Mouse (Mus musculus) bone marrow, adult 2 months (tissue): ENCODE measurements around the gene Myl10. TPM values are rescaled to one million over a fixed set of nuclear protein-coding genes. Genes with fewer than 3 reads are reported as not detected.

Source experiments
- H3K27ac ChIP-seq: fragments of 200-500 bp; 2 replicates; pipeline ENCODE4 v1.5.1; 2012; ENCODE audit warnings: low read depth, mild to moderate bottlenecking, control low read depth, inconsistent platforms, low read length; ENCODE audit not compliant: control insufficient read depth, poor library complexity, insufficient read depth
- H3K4me1 ChIP-seq: fragments of 200-500 bp; 2 replicates; pipeline ENCODE4 v1.6.1; 2011; ENCODE audit warnings: low read length; ENCODE audit not compliant: control insufficient read depth, insufficient read depth
- H3K4me3 ChIP-seq: fragments of 200-500 bp; replicated peaks from 2 replicates; pipeline ENCODE3; 2011; ENCODE audit warnings: mild to moderate bottlenecking, low read depth, low read length, control low read depth; ENCODE audit not compliant: control insufficient read depth
- CTCF ChIP-seq: fragments of 200-500 bp; IDR thresholded peaks from 2 replicates; pipeline ENCODE4 v1.5.1; 2011; ENCODE audit warnings: low read length, control low read depth; ENCODE audit not compliant: control insufficient read depth, insufficient read depth
- POLR2A ChIP-seq: fragments of 200-500 bp; IDR thresholded peaks from 2 replicates; pipeline ENCODE4 v1.6.1; 2011; ENCODE audit warnings: low read depth, mild to moderate bottlenecking, control low read depth, low read length, borderline replicate concordance; ENCODE audit not compliant: control insufficient read depth
- WGBS: fragments of 180-500 bp; shearing (Covaris S2); methylation state at CpG from one replicate; pipeline ENCODE4 v1.1.7; 2018; 5-methylcytosine and 5-hydroxymethylcytosine counted together
- polyA plus RNA-seq: library from polyadenylated mRNA; stranded (reverse); fragments of >200 nt; gene quantifications from 2 replicates; pipeline ENCODE4 v1.2.4, GENCODE M21; 2011; ENCODE audit warnings: low replicate concordance; ENCODE audit not compliant: missing spikeins, insufficient read depth, insufficient read length

The Myl10 gene
- polyA plus RNA-seq, 1 experiment: not detected

DNA sequence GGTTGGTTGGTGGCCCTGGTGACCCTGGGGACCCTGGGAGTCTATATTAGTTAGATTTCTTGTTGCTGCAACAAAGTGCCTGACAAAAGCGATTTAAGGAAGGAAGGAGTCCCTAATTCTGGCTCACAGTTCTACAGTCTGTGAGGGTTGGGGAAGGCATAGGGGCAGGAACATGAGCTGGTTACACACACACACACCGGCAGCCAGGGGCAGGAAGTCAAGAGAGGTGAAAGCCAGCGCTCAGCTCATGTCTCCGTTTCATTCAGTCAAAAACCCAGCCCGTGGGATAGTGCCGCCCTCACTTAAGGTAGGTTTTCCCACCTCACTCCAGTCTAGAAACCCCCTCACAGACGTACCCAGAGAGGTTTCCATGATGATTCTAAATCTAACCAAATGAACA, 472 bp downstream of the Myl10 start:
- no peaks in the 10 kb centered on the region; the same call in 1 of the 2 replicates for H3K4me1 ChIP-seq
- H3K27ac ChIP-seq: no peak overlapping the region
- TF ChIP-seq POLR2A (no peak), CTCF (no peak)
- no peak overlapping the region for H3K4me3 ChIP-seq
- whole genome bisulfite sequencing: 12% methylated on average over 7 of the region's 7 CpGs

DNA sequence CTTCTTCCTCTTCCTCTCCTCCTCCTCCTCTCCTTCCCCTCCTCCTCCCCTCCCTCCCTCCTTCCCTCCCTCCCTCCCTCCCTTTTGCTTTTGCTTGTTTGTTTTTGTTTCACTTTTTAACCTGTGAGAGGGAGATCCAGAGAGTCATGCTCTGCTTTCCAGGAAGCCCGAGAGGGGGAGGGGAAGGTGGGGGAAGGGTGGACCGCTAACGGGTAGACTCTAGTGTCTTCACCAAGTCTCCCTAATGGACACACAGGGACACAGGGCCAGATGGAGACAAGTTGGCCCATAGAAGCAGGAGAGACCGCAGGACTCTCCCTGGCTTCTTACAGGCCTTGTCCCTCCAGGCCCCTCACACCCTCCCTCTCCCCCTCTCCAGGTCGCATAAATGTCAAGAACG, 2.0 kb downstream of the Myl10 start:
- no peak overlapping the region for H3K27ac ChIP-seq
- no peaks in the 10 kb centered on the region; the same call in 1 of the 2 replicates for H3K4me1 ChIP-seq
- WGBS: 43% methylated on average over 6 of the region's 6 CpGs
- H3K4me3 ChIP-seq: no peak overlapping the region
- no peak for TF ChIP-seq CTCF
- no peak for TF ChIP-seq POLR2A

- Histone ChIP-seq H3K4me3 (no peak overlapping the region), H3K27ac (no peak overlapping the region), H3K4me1 (no peaks in the 10 kb centered on the region)
- no peak for TF ChIP-seq POLR2A
- no peak for TF ChIP-seq CTCF
- 71% methylated on average over 5 of the region's 5 CpGs for WGBS
Measured at GRCm38 (mm10) chr5:136696516-136696915, 3.6 kb downstream of the Myl10 start.

DNA sequence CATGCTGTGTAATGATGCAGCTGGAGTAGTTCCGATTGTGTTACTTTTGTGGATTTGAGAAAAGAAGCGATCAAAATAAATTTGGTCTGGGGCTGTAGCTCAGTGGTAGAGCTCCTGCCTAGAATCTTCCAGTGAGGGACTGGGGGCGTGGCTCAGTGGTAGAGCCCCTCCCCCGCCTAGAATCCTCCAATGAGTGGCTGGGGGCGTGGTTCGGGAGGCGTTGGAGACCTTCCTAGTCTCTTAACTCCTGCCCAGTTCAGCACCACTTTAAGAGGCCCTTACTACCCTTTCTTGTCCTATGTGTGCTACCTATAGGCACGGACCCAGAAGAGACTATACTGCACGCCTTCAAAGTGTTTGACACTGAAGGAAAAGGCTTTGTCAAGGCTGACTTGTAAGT, 4.7 kb downstream of the Myl10 start:
- Histone ChIP-seq H3K27ac (no peak overlapping the region), H3K4me1 (peaks cover 2% of the 10 kb centered on the region; the same call in 1 of the 2 replicates), H3K4me3 (no peak overlapping the region)
- TF ChIP-seq CTCF (no peak), POLR2A (no peak)
- WGBS: 75% methylated on average over 9 of the region's 9 CpGs

DNA sequence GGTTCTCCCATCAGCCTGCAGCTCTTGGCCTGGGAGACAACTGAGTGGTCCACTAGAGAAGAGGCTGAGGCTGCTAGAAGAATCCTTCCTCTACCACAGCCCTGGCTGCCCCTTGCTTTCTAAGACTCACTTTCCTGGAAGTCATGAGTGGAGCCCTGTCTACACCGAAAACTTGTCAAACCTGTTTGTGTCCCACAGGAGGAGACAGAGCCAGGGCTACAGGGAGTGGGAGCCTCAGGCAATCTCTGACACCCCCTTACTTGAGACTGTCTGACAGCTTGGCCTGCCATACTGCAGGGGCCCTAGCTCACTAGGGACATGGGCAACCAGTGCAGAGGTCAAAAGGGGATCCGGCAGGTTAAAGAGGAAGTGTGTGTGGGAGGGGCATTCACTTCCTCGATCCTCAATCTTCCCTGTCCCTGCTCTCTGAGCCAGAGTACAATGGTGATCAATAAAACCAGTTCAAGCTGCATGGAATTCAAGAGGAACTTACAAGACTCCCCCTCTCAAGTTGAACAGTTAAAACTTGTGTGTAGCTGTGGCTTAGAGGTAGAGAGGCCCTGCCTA, 9.3 kb downstream of the Myl10 start:
- H3K4me3 ChIP-seq: no peak overlapping the region
- TF ChIP-seq CTCF (no peak), POLR2A (no peak)
- no peak overlapping the region for H3K27ac ChIP-seq
- WGBS: 28% methylated on average over 3 of the region's 3 CpGs
- H3K4me1 ChIP-seq: peaks cover 2% of the 10 kb centered on the region; the same call in 1 of the 2 replicates

DNA sequence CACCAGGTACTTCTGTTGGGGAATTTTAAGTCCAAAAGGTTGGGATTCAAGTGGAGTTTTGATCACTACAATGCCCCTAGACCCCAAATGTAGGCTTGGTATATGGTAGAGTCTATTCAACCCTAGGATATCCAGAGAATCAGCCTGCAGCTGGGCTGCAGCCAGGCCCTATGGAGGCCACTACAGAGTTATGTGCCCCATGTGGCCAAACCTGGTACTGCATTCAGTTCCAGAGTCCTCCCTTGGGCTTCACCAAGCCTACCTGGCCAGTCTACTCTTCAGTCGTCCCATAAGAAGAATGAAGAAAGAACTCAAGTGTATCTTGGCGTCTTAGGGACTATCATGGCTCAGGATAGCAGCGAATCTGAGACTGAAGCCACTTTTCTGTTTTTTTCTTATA, 10.8 kb downstream of the Myl10 start:
- 39% methylated on average over 3 of the region's 3 CpGs for WGBS

DNA sequence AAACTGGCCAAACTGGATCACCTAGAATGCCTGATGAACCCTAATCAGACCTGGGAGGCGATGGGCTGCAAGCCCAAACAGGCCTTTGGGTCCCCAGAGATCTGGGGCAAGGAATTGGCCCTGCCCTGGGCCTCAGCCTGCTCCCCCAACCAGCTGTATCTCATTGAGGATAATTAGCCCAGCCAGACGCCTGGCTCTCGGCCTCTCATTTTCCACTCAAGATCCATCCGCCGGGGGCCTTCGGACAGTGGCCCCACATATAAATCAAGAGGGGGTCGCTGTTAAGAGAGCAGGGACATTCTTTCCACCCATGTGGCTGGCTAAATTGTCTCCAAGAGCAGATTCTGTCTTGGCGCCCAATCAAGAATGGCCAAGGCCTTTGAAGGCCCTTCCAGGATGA, 11.2 kb downstream of the Myl10 start:
- 87% methylated on average over 8 of the region's 8 CpGs for WGBS
- H3K27ac ChIP-seq: no peak overlapping the region
- no peak overlapping the region for H3K4me3 ChIP-seq
- TF ChIP-seq CTCF (no peak), POLR2A (no peak)
- peaks cover 2% of the 10 kb centered on the region; the same call in 1 of the 2 replicates for H3K4me1 ChIP-seq

More for the DNA sequence above, 10.8 kb downstream of the Myl10 start:
- TF ChIP-seq CTCF (peak; percentile 71), POLR2A (no peak)
- H3K27ac ChIP-seq: no peak overlapping the region
- no peak overlapping the region for H3K4me3 ChIP-seq
- peaks cover 2% of the 10 kb centered on the region; the same call in 1 of the 2 replicates for H3K4me1 ChIP-seq

DNA sequence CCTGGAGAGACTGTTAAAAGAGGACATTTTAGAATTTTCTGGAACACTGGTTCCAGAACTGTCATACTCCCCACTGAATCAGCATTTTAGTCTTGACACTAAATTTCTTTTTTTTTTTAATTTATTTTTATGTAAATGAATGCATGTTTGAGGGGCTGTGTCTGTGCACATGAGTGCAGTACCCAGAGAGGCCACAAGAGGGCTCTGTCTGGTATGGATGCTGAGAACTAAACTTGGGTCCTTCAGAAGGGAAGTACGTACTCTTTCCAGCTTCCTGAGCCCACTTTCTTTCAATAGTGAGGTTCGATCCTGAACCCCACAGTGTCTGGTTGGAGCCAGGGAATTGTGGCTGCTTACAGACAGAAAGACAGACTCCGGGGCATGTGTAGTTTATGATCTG, 12.6 kb downstream of the Myl10 start:
- 86% methylated on average over 3 of the region's 3 CpGs for WGBS
- Histone ChIP-seq H3K4me3 (no peak overlapping the region), H3K4me1 (peaks cover 2% of the 10 kb centered on the region; the same call in 1 of the 2 replicates), H3K27ac (no peak overlapping the region)
- TF ChIP-seq CTCF (peak; percentile 24; the same call in 1 of the 2 replicates), POLR2A (no peak)
